Mouse (Mus musculus): ENCODE measurements around the gene Arsg.

DNA sequence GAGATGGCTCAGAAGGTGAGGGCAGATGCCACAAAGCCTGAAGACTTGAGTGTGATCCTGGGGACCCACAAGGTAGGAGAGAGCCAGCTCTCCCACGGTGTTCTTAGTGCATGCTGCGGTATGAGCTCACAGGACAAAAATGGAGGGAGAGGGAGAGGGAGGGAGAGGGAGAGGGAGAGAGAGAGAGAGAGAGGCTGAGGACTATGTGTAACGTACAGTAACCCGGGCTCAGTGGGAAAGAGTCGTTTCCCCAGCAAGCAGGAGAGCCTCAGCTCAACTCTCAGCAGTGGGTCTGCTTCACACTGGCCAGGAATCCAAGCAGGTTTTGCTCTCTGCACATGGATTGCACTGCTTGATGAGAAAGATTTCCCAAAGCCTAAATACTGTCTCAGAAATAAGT lies 34.0 kb upstream of the Arsg start:
- no peak for TF ChIP-seq POLR2A (IDR thresholded peaks at IDR 0.05; ENCODE audit: control insufficient read depth, extremely low read depth, insufficient read depth, low read length, poor library complexity)
- TF ChIP-seq CTCF (IDR thresholded peaks at IDR 0.05; ENCODE audit: borderline replicate concordance, control insufficient read depth, extremely low read depth, insufficient read depth, low read length, poor library complexity): no peak
